Mouse (Mus musculus) heart, adult 18-20 months (tissue): ENCODE data around the gene Wars2. TPM values are rescaled to one million over a fixed set of nuclear protein-coding genes. Genes with fewer than 3 reads are reported as not detected.
A peak's percentile ranks its signal among the peaks of the same experiment; 100 is the strongest.

Source experiments
- DNase-seq, 2 experiments: peaks; one replicate each; pipeline ENCODE4 v3.0.0; 2021 to 2022; ENCODE audit warnings: mixed read lengths in 1 of 2
- total RNA-seq, 2 experiments: library from RNA; stranded (reverse); gene quantifications; 2 replicates each; pipeline ENCODE4 v1.2.3; 2021

Gene Wars2
- total RNA-seq, 2 experiments from 2014 or later = 7.4 to 8.3 TPM

GRCm38 (mm10) chr3:99247996-99248801 lies 107.3 kb downstream of the Wars2 start:
- peak in 1 of 2 experiments; percentile 9 for DNase-seq

GRCm38 (mm10) chr3:99248831-99249550 lies 108.1 kb downstream of the Wars2 start:
- DNase-seq = peak in 1 of 2 experiments; percentile 27

GRCm38 (mm10) chr3:99249551-99249870 lies 108.6 kb downstream of the Wars2 start:
- peak in 1 of 2 experiments; percentile 16 for DNase-seq

- peak in 1 of 2 experiments; percentile 9 for DNase-seq
These were observed 109.0 kb downstream of the Wars2 start for GRCm38 (mm10) chr3:99249906-99250305.

GRCm38 (mm10) chr3:99251271-99252165 lies 110.7 kb downstream of the Wars2 start:
- no peak for DNase-seq

- DNase-seq = peak in 1 of 2 experiments; percentile 25
These were observed 111.7 kb downstream of the Wars2 start for GRCm38 (mm10) chr3:99252461-99253091.

GRCm38 (mm10) chr3:99253092-99253488 lies 112.2 kb downstream of the Wars2 start:
- peak in 1 of 2 experiments; percentile 25 for DNase-seq

- peak; percentile 18 to 64 for DNase-seq
These were observed 112.9 kb downstream of the Wars2 start for GRCm38 (mm10) chr3:99253497-99254451.

GRCm38 (mm10) chr3:99254559-99255151 lies 113.8 kb downstream of the Wars2 start:
- peak in 1 of 2 experiments; percentile 29 for DNase-seq

- peak in 1 of 2 experiments; percentile 5 for DNase-seq
These were observed 114.8 kb downstream of the Wars2 start for GRCm38 (mm10) chr3:99255411-99256365.

GRCm38 (mm10) chr3:99256366-99256750 lies 115.5 kb downstream of the Wars2 start:
- no peak for DNase-seq

- peak in 1 of 2 experiments; percentile 12 for DNase-seq
These were observed 115.9 kb downstream of the Wars2 start for GRCm38 (mm10) chr3:99256766-99257165.

GRCm38 (mm10) chr3:99257586-99258577 lies 117.0 kb downstream of the Wars2 start:
- peak in 1 of 2 experiments; percentile 2 for DNase-seq

- peak in 1 of 2 experiments; percentile 3 for DNase-seq
These were observed 118.9 kb downstream of the Wars2 start for GRCm38 (mm10) chr3:99259741-99260270.

- DNase-seq = no peak
These were observed 119.5 kb downstream of the Wars2 start for GRCm38 (mm10) chr3:99260395-99260794.

GRCm38 (mm10) chr3:99261371-99261791 lies 120.5 kb downstream of the Wars2 start:
- DNase-seq = peak in 1 of 2 experiments; percentile 3

GRCm38 (mm10) chr3:99261986-99262385 lies 121.1 kb downstream of the Wars2 start:
- DNase-seq = no peak
